Mouse (Mus musculus): ENCODE results near the gene Ngfr.

Gene Ngfr

DNA sequence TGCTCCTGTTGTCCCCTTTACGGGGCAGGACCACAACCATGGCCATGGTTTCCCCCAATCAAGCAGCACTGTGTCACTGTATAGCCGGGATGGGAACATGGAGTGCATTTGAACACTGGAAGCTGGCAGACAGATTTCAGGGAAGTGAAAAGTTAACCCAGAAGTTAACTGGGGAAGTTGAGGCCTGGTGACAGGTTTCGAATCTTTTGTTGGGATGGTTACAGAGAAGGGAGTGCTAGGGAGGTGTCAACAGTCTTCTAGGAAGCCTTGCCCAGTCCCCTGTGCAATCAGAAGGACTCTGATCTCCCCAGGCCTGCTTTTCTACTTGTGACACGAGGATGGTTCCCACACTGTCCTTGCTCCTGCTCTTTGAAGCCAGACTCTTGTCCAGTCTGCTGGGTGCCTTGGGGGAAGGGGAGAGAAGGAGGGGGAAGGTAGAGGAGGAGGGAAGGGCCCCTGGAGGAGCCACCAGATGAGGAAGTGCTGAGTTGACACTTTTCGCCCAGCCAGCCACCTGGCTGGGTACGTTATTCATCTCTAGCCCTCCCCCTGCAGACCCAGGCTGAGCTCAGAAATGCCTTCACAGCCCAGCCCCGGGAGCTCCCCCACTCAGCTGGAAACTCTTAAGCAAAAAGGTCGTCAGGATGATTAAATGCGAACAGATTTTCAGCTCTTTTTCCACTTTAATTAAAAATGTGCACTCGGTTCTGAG lies 8.1 kb upstream of the Ngfr start:
- no peak for DNase-seq (ENCODE audit: low spot score)

DNA sequence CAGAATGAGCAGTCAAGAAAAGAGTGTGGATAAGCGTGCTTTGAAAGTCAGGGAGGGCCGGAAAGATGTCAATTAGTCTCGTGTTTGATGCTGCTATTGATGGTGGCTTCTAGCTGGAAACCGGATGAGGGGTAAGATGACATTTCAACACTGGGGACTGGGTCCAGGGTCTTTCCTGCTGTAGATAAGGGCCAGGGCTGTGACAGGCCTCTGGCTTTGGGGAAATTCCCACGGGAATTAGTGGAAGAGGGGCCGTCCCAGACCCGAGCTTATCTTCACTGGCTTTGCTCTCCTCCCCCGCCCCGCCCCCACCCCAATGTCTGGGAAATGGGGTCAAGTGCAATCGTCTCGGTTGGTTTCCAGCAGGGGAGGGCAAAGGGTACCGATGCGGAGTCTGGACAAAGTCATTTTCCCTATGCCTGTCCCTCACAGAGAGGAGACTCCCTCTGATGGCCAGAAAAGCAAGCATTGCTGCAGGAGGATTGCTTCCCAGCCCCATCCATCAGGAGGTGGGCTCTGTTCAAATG lies 7.2 kb upstream of the Ngfr start:
- no peak for DNase-seq (ENCODE audit: low spot score)

DNA sequence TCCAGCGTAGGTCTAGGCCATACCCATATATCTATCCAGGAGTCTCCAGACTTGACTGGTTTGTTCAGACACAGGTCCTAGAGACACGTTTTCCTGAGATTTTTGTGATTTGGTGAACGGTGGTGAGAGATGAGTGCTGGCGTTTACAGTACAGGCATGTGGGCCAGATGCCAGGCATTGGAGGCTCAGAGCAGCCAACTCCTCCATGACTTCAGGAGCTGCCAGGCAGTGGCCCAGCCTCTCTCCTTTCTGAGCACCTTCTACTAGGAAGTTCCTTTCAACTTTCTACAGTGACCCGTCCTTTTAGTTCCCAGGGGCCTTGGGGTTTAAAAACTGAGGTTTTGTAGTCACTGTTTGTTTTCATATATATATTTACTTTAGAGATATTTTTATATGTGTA lies 6.0 kb upstream of the Ngfr start:
- no peak for DNase-seq (ENCODE audit: low spot score)

- no peak for DNase-seq (ENCODE audit: low spot score)
Measured at GRCm38 (mm10) chr11:95592691-95593090, 5.2 kb upstream of the Ngfr start.

DNA sequence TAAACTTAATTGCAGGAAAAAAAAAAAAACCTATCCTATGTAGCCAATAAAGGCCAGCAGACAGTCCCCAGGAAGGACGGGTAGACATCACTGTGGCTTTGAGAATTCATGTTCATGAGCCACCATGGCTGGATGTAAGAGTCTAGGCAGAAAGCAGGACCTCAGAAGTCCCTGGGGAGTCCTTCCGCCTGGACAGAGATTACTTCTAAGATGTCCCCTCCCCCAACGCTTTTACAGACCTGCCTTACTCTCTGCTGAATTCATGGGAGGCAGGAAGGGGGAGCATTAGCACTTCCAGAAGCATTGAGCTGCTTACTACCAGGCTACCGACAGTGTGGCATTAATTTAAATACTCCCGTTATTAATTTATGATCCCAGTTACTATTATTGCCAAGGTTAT lies 1.7 kb upstream of the Ngfr start:
- no peak for DNase-seq (ENCODE audit: low spot score)

DNA sequence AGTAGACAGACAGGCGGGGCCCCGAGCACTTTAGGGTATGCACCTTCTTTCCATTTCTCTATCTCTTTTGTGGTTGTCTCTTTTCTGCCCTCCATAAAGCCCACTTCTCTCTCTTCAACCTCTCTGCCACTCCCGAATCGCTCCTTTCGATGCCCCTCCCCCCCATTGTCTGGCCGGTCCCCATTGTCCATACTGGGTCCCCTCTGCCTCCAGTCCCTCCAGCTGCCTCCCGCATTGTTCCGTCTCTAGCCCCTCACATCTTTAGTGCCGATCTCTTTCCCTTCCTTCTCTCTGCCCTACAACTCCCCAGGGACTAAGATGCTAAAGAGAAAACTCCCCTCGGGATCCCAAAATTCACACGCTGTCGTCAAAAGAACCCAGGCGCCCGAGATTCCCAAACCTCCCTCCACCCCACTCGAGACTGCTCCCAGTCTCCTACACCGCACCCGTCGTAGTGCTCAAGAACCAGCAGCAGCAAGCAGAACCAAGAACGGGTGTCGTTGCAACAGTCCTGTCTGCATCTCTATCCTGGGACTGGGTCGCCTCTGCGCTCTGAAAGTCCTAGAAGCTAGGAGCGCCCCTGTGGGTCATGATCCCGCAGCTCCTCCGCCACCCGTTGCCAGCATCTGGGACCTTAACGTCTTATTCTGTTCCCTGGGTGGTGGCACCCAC lies 648 bp downstream of the Ngfr start:
- no peak for DNase-seq (ENCODE audit: low spot score)

DNA sequence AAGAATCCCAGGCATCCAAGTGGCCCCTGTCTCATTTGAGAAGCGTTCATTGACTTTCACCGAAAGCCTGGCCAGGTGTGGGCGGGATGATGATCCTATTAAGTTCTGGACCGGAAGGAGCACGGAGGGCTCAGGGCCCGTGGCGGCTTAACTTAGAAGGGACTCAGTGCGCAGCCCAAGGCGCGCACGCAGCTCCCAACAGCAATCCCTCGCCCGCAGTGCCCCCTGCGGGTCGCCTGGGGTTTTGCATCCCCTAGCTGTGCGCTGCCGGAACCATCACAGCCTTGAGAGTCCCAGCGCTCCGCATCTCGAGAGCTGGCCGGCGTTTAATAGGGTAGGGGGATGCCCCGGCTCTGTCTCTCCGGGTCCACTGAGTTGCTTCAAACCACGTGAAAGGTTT lies 1.4 kb downstream of the Ngfr start:
- DNase-seq (ENCODE audit: low spot score): peak; percentile 87

DNA sequence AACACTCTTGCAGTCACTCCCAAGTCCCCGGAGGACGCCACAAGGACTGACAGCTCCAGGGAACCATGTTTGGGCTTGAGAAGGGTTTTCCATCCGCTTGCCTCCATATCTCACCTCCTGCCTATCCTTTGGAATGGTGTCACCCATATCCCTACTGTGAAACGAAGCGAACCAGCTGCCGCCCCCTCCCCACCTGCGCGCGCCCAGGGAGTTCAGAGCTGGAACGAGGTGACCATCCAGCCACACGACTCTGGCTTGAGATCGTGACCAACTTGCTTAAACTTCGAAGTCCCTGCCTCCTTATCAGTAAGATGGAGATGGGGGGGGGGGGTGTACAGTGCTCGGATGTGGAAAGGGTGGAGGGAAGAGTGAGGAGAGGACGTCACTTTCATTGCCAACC lies 1.9 kb downstream of the Ngfr start:
- DNase-seq (ENCODE audit: low spot score): no peak

DNA sequence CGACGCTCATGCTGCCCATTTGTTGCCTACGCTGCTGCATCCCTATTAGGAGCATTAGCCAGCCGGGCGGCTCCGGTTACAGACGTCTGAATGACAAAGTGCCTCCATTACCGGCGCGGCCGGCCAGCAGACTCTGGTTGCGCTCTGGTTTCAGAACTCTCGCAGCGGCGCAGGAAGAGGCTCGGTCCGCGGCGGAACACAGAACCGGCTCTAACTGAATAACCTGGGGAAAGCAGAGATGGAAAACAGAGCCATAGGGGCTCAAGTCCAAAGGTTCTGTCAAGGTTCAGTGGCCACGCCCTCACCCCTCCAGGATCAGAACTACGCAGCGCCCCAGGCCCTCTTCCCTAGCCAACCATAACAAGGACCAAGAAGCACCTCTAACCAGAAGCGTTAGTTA lies 2.3 kb downstream of the Ngfr start:
- DNase-seq (ENCODE audit: low spot score): peak; percentile 38

DNA sequence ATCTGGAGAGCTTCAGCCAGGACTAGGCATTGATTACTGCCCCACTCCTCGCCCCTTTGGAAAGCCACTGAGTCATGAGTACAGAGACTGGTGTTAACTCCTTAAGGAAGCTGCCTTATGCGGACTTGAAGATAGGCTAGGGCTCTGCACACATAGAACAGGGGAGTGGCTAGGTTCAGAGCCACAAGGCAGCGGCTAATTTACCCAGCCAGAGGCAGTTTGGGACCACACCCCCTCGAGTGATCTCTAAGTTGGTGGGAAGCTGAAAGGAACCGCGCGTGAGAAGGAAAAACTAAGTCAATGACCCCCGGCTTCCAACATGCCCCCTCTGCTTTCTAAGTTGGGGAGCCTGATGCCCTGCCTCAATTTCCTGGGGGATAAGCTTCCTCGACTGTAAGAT lies 2.9 kb downstream of the Ngfr start:
- no peak for DNase-seq (ENCODE audit: low spot score)

DNA sequence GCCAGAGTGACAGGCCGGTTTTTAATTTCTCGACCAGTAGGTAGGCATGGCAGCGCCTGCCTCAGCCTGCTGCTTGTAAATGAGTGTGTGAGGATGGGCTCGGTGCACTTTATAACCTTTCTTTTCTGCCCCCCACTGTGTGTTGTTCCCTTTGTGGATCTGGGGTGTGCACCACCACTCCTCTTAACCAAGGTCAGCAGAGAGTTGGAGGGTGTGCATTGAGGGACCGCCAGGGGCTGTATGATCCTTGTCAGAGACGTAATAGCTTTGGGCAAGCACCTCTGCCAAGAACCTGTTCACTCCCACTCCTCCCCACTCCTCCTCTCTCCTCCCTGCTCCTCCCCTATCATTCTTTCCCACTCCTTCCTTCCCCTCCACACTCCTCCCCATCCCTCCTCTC lies 4.1 kb downstream of the Ngfr start:
- DNase-seq (ENCODE audit: low spot score): no peak

GRCm38 (mm10) chr11:95582193-95582592 lies 5.3 kb downstream of the Ngfr start:
- DNase-seq (ENCODE audit: low spot score): no peak

DNA sequence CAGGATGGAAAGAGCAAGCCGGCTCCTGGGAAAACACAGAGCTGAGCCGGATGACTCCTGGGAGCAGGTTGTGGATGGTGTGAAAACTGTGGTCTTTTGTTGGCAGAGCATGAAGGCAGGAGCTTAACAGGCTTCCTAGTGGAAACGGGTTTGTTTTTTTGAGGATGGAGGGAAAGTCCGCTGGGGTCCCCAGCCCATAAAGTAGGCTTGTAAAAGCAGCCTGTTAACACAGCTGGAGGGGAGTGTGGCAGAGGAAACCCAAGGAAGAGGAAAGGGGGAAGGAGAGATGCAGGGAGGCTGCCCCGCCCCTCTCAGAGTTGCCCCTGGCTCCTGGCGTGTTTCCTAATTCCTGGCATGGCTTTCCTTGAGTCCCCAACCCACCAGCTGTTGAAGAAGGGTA lies 8.1 kb downstream of the Ngfr start:
- DNase-seq (ENCODE audit: low spot score): no peak

DNA sequence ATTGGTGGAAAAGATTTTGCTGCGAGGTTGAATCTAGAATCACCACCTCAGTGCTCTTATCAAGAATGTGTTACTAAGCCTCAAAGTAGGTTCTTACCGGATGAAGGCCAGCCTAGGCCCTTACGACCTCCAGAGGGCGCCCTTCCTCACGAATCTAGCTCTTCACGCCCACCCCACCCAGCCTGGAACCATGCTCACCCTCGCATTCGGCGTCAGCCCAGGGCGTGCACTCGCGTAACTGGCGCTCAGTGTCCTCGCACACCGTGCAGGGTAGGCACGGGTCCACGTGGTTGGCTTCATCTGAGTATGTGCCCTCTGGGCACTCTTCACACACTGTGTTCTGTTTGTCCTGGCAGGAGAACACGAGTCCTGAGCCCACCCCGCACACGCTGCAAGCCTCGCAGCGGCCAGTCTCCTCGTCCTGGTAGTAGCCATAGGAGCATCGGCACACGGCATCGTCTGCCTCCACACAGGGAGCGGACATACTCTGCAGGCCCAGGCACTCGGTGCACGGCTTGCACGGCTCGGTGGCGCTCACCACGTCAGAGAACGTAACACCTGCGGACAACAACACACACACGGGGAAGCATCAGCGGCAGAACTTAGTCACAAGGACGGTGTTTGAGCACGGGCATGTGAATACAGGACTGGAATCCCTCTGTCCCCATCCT lies 9.6 kb downstream of the Ngfr start:
- peak; percentile 26 for DNase-seq (ENCODE audit: low spot score)

DNA sequence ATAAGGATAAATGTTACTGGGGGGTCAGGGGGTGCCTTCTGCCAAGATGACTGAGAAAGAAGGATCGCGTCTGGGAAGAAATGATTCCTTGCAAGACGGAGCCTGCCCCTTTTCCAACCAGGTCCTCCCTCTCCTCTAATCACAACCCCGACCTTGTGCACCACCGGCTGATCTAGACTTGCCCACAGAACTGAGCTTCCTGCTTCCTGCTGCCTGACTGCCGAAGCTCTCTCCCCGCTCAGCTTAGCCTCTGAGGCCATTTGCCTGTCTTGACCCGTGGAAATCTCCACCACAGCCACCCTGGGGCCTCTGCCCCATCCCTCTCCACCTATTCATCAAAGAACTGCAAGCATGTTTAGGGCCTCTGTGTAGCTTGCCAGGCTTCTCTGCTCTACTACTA lies 11.2 kb downstream of the Ngfr start:
- DNase-seq (ENCODE audit: low spot score): peak; percentile 44

GRCm38 (mm10) chr11:95575791-95576190 lies 11.7 kb downstream of the Ngfr start:
- peak; percentile 59 for DNase-seq (ENCODE audit: low spot score)

DNA sequence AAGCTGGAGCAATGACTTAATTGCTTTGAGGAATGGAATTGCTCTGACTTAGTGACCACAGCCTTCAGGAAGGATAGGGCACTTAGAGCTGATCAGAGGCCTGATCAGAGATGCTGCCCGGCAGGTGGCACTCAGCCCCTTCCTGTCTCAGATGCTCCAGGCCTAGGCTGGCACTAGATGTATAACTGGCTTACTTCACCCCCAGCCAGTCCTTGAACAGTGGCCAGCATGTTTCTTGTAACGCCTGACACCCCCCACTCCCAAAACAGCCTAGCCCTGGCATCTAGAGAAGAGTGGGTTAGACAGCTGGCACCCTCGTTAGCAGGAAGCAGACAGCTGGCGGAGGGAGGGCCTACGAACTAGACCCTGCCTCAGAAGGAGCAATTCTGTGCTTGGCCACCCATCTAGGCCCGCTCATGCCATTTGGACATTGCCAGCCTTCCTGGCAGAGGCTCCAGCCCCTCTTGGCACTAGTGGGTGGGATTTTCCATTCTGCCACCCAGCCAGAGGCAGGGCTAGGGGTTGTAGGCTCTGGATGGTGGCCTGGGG lies 12.7 kb downstream of the Ngfr start:
- DNase-seq (ENCODE audit: low spot score): no peak

- DNase-seq (ENCODE audit: low spot score): no peak
Measured at GRCm38 (mm10) chr11:95572227-95572626, 15.3 kb downstream of the Ngfr start.

- DNase-seq (ENCODE audit: low spot score): no peak
Measured at GRCm38 (mm10) chr11:95571755-95572154, 15.8 kb downstream of the Ngfr start.

- DNase-seq (ENCODE audit: low spot score): no peak
Measured at GRCm38 (mm10) chr11:95570827-95571619, 16.5 kb downstream of the Ngfr start.

DNA sequence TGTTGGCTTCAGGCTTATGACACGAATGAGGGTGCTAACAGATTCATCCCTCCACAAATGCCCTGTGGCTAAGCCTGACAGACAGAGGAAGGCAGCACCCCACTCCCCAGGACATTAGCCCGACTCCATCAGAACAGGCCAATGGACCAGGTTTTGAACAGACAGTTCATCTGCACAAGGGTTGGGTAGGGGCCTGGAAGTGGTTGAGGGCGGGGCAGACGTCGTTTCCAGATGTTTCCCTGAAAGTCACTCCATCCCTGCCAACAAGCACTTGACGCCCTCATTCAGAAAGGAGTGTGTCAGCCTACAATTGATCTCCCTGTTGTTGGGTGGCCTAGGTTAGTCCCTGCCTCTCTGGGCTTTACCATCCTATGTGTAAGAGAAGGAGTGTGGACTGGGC lies 17.6 kb downstream of the Ngfr start:
- no peak for DNase-seq (ENCODE audit: low spot score)
